Mouse (Mus musculus): ENCODE data around the gene Ctdspl.

Ctdspl gene

GRCm38 (mm10) chr9:119092473-119093418 is 166.5 kb downstream of the Ctdspl start:
- in situ Hi-C loops (cut with MboI) = no loop called here
